Mouse (Mus musculus) layer of hippocampus, adult 2 months (tissue): ENCODE data around the gene Sorcs1. TPM values are rescaled to one million over a fixed set of nuclear protein-coding genes. Genes with fewer than 3 reads are reported as not detected.

Source experiments
- DNase-seq, 2 experiments: peaks; one replicate each; pipeline ENCODE4 v3.0.0; 2022; ENCODE audit warnings: low spot score in 2 of 2
- H3K27ac ChIP-seq: fragments of 200-600 bp; 2 replicates; pipeline ENCODE4 v1.8.1; 2022
- H3K4me3 ChIP-seq: fragments of 200-600 bp; 2 replicates; pipeline ENCODE4 v1.8.1; 2022; ENCODE audit warnings: mild to moderate bottlenecking
- CTCF ChIP-seq: fragments of 200-600 bp; conservative IDR thresholded peaks from 2 replicates; pipeline ENCODE4 v1.8.1; 2022; ENCODE audit warnings: antibody characterized with exemption, mild to moderate bottlenecking, moderate library complexity
- total RNA-seq, 2 experiments: library from RNA; stranded (reverse); gene quantifications; 2 replicates each; pipeline ENCODE4 v1.2.3; 2021

The Sorcs1 gene
- total RNA-seq, 2 experiments from 2014 or later = 9.4 to 9.5 TPM

DNA sequence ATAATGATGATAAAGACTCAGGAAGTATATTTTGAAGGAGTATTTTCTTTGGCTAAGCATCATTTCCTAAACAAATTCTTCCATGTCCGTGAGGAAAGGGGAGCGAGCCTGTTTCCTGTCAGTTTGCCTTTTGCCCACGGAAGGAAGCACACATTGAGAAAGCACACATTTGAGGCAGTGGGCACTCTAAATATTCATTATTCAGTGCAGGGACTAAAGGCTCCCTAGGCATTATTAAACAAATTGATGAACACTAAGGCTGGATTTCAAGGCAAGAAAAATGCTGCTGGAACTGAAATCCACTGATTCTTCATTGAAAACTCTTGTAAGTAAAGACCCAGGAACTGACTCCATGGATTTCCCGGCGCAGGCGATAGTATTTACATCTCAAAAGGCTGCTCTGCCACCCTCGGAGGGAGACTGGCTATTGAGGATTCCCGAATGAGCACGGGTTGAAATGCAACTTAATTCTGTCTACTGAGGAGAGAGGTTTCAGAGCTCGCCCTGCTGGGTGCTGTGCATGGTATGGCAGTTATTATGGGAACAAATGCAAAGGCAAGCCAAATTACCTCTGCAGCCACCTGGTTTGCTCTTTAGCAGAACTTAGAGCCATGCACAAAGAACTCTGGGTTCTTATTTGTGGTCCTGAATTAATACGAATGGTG is 238.1 kb downstream of the Sorcs1 start:
- Histone ChIP-seq H3K27ac (no peak overlapping the region), H3K4me3 (peak overlapping the region; percentile 28; the same call in 1 of the 2 replicates)
- TF ChIP-seq CTCF = no peak
- no peak for DNase-seq

DNA sequence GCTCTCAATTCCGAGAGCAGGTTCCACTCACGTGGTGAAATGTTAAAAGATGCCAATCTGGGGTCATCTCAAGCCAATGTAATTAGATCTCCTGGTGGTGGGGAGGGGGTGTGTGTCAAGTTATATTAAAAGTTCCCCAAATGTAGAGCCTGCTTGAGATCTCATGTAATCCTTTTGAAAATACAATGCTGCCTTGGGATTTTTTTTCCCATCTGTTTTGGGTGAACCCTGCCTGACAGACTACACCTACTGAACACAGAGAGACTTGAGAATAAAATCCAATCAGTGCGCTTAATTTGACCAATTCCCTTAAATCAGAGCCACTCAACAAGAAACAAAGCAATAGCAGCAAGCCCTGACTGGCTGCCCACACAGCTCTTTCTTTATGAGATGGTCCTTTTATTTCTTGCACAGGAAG is 239.0 kb downstream of the Sorcs1 start:
- no peak overlapping the region for H3K27ac ChIP-seq
- no peak for DNase-seq
- H3K4me3 ChIP-seq = no peak overlapping the region
- no peak for TF ChIP-seq CTCF

DNA sequence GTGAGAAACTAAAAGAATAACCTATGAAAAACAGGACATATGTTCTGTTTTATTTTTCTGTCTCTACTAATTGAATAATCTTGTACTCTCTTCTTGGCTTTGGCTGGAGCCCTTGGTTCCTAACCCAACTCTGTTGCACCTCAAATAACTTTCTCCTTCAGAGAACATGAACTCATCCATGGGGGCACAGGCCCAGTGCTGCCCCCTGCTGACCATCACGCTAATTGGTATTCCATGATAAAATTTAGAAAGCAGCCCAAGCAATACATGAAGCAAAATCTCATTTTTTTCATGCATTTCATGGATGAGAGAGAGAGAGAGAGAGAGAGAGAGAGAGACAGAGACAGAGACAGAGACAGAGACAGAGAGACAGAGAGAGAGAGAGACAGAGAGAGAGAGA is 255.5 kb downstream of the Sorcs1 start:
- no peak for DNase-seq
- Histone ChIP-seq H3K4me3 (no peak overlapping the region), H3K27ac (no peak overlapping the region)
- peak; percentile 44 for TF ChIP-seq CTCF

DNA sequence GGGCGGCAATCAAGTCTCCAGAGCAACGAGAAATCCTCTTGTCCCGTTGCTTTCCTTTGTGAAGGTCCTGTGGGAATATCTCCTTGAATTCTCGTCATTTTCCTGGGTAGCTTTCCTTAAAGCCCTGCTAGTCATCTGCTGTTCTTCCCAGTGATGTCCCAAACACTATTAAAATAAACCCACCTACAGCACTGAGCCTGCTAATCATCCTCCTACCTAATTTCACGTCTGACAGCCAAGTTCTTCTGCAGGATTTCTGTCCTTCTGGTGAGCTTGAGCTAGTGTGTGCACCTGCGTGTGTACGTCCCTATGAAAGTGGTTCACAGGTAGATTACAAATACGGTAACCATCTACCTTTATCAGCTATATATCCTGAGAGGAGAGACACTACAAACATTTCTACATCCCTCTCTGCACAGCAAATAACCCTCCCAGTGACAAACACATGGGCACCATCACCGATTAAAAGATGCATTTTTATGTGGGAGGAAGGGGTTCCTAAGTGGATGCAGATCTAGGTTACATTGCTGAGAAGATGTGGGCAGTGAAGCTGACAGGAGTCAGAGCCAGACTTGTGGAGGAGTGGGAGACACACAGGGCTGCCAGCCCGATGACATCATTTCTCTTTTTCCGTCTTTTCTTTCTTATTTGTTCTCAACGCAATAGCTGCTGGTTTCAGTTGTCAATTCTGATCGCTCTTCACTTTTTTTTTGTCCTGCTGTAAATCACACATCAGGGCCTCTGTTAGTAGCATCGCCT is 259.3 kb downstream of the Sorcs1 start:
- no peak overlapping the region for H3K4me3 ChIP-seq
- no peak for TF ChIP-seq CTCF
- no peak overlapping the region for H3K27ac ChIP-seq
- DNase-seq = peak in 1 of 2 experiments; percentile 18

DNA sequence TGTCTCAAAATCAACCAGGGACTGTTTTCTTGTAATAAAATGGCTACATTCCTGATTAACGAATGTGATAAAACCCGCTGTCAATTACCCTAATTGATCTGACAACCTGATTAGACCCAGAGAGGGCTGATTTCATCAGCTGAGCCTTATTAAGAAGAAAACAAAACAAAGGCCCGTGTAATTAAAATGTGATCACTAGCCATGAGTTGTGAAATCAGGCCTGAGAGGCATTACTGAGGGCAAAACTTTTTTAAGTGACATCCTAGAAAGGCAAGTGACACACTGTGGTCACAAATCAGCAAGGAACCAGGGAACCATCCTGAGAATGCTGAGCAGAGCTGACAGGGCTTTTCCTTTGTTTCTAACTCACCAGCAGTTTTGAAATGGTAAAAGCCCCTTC is 267.9 kb downstream of the Sorcs1 start:
- TF ChIP-seq CTCF = no peak
- no peak for DNase-seq
- H3K4me3 ChIP-seq = no peak overlapping the region
- no peak overlapping the region for H3K27ac ChIP-seq

DNA sequence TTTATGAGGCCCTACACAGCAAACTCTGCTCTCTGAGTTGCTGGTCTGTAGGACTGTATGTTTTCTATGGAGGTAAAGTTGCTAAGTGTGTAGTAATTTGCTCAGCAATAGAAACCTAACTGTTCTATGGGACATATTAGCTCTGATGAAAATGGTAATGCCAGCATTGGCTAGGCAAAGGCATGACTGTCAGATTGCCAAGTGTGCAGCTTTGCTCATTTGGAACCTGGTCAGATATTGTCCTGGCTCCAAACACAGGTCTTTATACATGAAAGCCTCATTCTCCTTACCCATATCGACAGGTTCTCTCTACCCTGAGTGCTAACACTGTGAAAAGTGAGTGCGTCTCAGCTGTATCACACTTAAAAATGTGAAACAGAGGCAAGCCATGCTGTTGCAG is 280.1 kb downstream of the Sorcs1 start:
- DNase-seq = no peak
- TF ChIP-seq CTCF = no peak

DNA sequence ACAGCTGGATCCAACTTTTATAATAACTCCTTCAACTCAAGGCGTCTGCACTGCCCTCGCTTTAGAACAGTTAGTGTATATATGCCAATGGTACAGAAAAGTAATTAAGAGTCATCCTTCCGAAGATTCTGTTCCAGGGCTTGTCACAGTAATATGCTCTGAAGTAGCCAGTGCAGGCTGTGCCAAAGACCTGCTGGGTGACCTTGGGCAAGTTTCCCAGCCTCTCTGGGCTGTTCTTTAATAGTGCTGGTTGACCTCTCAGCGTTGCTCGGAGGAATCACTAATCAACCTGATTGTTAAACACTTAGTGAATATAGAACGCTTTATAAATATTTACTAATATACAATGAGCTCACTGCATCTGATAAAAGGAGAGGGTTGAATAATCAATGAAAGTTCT is 282.7 kb downstream of the Sorcs1 start:
- DNase-seq = no peak
- no peak for TF ChIP-seq CTCF
- Histone ChIP-seq H3K4me3 (no peak overlapping the region), H3K27ac (no peak overlapping the region)

More for the DNA sequence above, 280.1 kb downstream of the Sorcs1 start:
- H3K27ac ChIP-seq = no peak overlapping the region
- no peak overlapping the region for H3K4me3 ChIP-seq

DNA sequence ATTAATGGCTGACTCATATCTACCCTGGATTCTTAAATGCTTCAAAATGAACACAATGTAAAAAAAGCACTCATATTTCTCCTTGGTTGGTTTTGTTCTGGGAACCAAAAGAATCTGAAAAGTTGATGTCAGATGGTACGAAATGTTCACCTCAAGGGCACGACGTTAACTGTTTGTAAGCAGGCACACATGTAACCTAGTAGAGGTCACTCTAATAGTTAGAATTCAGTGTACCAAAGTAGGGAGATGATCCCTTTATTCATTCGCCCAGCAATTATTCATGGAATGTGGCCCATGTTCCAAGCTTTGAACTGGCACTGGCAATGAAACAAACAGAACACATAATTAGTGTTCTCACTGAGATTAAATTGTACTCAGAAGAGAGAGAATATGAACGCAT is 284.3 kb downstream of the Sorcs1 start:
- Histone ChIP-seq H3K27ac (no peak overlapping the region), H3K4me3 (no peak overlapping the region)
- TF ChIP-seq CTCF = no peak
- DNase-seq = no peak

DNA sequence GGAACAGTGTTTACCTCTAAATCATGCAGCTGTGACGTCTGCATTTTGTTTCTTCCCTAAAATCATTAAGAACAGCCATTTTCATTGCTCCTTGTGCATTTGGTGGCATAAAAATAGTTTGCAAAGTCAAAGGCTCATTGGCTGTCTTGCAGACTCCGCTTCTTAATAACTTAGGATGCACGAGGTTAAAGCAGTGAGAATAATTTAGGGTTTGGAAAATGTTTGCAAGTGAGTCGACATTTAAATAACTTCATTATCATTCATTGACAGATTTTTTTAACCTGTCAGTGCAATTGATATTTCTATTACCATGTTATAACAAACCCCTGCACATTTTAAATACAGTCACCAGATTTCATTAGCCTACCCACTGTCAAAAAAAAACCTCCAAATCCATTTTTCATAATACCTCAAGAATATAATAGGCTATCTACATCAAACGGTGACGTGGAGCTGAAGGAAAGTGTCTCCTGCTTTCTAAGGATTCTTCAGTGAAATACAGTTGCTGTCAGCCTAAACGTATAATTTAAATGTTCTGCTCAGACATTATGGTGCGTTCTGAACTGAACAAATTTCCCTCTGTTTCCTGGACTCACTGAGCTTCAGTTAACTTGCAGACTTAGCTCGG is 288.4 kb downstream of the Sorcs1 start:
- Histone ChIP-seq H3K27ac (no peak overlapping the region), H3K4me3 (no peak overlapping the region)
- no peak for TF ChIP-seq CTCF
- no peak for DNase-seq

DNA sequence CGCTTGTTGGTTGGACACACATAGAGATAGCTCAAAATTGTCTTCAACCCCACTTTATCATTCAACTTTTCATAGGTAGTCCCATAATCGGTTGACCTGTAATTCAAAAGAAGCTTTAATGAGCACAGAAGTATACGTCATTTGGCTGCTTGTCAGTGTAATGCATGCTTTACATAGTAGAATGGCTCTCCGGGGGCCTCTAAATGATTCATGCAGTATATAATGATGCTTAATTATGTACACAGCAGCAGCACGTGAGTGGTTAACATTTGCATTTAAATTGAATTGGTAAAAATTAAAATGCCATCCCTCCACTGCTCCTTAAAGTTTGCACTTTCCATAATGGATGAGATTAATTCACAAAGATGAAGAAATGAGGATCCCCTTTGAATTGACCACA is 299.5 kb downstream of the Sorcs1 start:
- no peak overlapping the region for H3K27ac ChIP-seq
- DNase-seq = no peak
- no peak for TF ChIP-seq CTCF
- no peak overlapping the region for H3K4me3 ChIP-seq

DNA sequence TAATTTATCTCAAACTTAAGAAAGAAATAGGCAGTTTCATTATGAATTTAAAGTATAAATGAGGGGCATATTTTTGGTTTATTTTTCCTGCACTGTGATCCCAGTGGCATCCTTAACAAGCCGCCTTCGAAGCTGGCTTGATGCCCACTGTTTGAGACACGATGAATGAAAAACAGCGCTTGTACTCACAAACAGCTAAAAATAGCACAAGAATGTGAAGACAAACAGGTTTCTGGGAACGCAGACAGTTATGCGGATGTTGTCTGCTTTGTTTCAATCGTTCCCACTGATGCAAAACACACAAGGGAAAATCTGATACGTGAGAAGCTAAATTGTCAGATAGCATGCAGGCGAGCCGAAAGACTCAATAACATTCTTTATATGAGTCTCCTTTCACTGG is 303.7 kb downstream of the Sorcs1 start:
- TF ChIP-seq CTCF = no peak
- DNase-seq = peak; percentile 22 to 43
- Histone ChIP-seq H3K4me3 (peak overlapping the region; percentile 34), H3K27ac (peak overlapping the region; percentile 23; the same call in 1 of the 2 replicates)

DNA sequence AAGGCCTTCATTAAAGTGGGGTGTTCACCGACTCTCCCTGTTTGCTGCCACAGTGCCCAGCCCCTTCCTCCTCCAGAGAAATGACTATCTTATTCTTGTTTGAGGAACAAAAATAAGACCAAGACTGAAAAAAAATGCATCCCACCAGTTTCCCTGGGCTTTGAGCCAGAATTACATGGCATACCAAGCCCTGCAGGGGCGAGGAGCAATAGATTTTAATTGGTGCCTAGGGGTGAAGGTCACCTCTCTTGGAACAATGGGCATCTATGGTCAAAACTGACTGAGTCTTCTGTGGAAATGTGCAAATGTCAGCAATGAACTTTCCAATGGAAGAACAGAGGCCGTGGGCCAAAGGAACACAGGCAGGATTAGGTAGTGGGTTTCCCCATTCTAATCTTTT is 312.0 kb downstream of the Sorcs1 start:
- no peak for TF ChIP-seq CTCF
- H3K4me3 ChIP-seq = no peak overlapping the region
- no peak for DNase-seq
- H3K27ac ChIP-seq = no peak overlapping the region

DNA sequence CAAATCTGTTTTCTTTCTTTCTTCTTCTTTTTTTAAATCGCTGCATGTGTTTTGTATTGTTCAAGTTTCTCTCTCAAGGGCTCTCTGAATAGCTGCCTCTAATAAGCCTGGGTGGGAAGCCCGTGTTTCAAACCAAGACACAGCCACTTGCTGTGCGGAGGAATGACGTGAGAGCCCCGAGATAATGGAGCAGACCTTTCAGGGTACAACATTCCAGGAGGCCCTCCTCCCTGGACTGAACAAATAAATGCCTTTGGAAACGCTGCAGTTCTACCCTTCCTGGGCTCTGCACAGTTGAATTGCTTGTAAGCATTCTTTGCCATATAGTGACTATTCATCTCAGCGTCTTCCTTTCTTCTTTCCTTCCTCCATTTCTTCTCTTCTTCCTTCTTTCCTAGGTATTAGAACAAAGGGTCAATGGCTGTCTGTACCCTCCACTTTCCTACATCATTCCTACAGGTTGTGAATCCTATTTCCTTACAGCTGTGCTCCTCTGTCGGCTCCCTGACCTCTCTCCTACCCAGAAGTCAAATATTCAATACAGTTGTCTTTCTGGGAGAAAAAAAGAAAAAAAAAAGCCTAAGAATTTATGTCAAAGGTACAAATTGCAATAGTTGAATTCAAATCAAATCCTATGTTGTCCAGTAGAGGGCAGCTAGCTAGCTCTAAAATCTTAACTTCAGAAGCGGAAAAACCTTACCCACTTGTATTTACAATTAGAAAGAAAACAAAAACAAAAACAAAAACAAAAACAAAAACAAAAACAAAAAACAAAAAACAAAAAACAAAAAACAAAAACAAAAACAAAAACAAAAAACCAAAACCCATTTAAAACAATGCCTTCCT is 315.6 kb downstream of the Sorcs1 start:
- no peak for DNase-seq
- peak; percentile 78 for TF ChIP-seq CTCF
- Histone ChIP-seq H3K27ac (no peak overlapping the region), H3K4me3 (no peak overlapping the region)
